In the genomic region with DNA sequence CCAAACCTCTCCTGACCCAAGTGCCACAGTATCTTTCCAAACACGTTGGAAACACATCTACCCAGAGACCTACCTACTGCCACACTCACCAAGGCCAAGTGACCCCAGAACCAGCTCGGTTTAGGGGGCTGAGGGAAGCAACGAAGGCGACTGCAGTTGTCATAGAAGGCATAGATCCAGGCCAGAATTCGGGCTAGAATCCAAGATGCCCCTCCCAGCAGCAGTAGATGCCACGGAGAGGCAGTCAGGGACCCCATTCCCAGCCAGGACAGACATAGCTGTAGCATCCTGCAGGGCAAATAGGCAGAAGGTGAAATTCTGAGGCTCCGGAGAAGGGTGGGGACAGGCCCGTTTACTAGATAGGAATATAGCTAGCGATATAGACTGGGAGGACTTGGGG, we compare ENCODE assay signal across 8 mouse cellular contexts. TPM values are rescaled to one million over a fixed set of nuclear protein-coding genes. Genes with fewer than 3 reads are reported as not detected.
DNase-seq lines count a peak whose midpoint lies in the region; ATAC-seq lines count a peak whose summit lies in the region.

No protein-coding gene starts in this region.

- H3K4me2 ChIP-seq in neural tube, embryonic 11.5 days (ENCODE audit: low read depth) = peak overlapping the region; percentile 32
- peak overlapping the region; percentile 36 for H3K4me2 ChIP-seq in limb, embryonic 11.5 days (ENCODE audit: low read depth, severe bottlenecking)
- peak overlapping the region; percentile 56 for H3K4me2 ChIP-seq in midbrain, embryonic 15.5 days

- peak overlapping the region; percentile 10 for H3K4me3 ChIP-seq in neural tube, embryonic 11.5 days (ENCODE audit: low read depth, low read length)
- H3K4me3 ChIP-seq in erythroblast, embryonic 14.5 days (replicated peaks) = peak overlapping the region; percentile 62
- peak overlapping the region; percentile 26 for H3K4me3 ChIP-seq in limb, embryonic 11.5 days (ENCODE audit: low read depth, low read length)
- H3K4me3 ChIP-seq in midbrain, embryonic 15.5 days = peak overlapping the region; percentile 41

- H3K27me3 ChIP-seq in neural tube, embryonic 11.5 days (ENCODE audit: control insufficient read depth, insufficient read depth, low read length) = no peaks in the 10 kb centered on the region
- no peaks in the 10 kb centered on the region for H3K27me3 ChIP-seq in erythroblast, embryonic 14.5 days (ENCODE audit: control insufficient read depth)
- no peaks in the 10 kb centered on the region for H3K27me3 ChIP-seq in limb, embryonic 11.5 days (ENCODE audit: control insufficient read depth, insufficient read depth, low read length)
- no peaks in the 10 kb centered on the region for H3K27me3 ChIP-seq in midbrain, embryonic 15.5 days (replicated peaks)

- no peak for DNase-seq in neural tube, embryonic 11.5 days (ENCODE audit: low spot score)
- DNase-seq in neural tube, embryonic 10.5 days (ENCODE audit: extremely low spot score, low spot score) = no peak
- DNase-seq in limb, embryonic 11.5 days (ENCODE audit: low spot score) = no peak
- DNase-seq in B cell, adult 2 months = no peak
- DNase-seq in gastrocnemius, adult 18-20 months (ENCODE audit: low spot score) = no peak
- DNase-seq in right cerebral cortex, adult 2 months (ENCODE audit: low spot score in 2 of 2) = no peak

- no peaks in the 10 kb centered on the region for H3K36me3 ChIP-seq in neural tube, embryonic 11.5 days (ENCODE audit: control insufficient read depth, insufficient read depth, low read length)
- no peaks in the 10 kb centered on the region for H3K36me3 ChIP-seq in erythroblast, embryonic 14.5 days (ENCODE audit: control insufficient read depth)
- no peaks in the 10 kb centered on the region for H3K36me3 ChIP-seq in limb, embryonic 11.5 days (ENCODE audit: control insufficient read depth, insufficient read depth, low read length)
- H3K36me3 ChIP-seq in midbrain, embryonic 15.5 days (replicated peaks) = no peaks in the 10 kb centered on the region

- H3K9ac ChIP-seq in neural tube, embryonic 11.5 days (ENCODE audit: low read length) = peak overlapping the region; percentile 29; the same call in 1 of the 2 replicates
- H3K9ac ChIP-seq in limb, embryonic 11.5 days (ENCODE audit: low read length) = peak overlapping the region; percentile 45
- peak overlapping the region; percentile 34; the same call in 1 of the 2 replicates for H3K9ac ChIP-seq in midbrain, embryonic 15.5 days

- H3K27ac ChIP-seq in neural tube, embryonic 11.5 days (ENCODE audit: low read depth, low read length) = no peak overlapping the region
- H3K27ac ChIP-seq in limb, embryonic 11.5 days (replicated peaks; ENCODE audit: low read depth, low read length) = no peak overlapping the region
- peak overlapping the region; percentile 10; the same call in 1 of the 2 replicates for H3K27ac ChIP-seq in midbrain, embryonic 15.5 days

- WGBS in neural tube, embryonic 11.5 days = 68% methylated on average over 9 of the region's 9 CpGs
- WGBS in limb, embryonic 11.5 days = 64% methylated on average over 9 of the region's 9 CpGs
- WGBS in midbrain, embryonic 15.5 days = 65% methylated on average over 9 of the region's 9 CpGs

- ATAC-seq in neural tube, embryonic 11.5 days (ENCODE audit: insufficient read depth, low FRiP score, low TSS enrichment) = no peak
- no peak for ATAC-seq in limb, embryonic 11.5 days (ENCODE audit: insufficient number of reproducible peaks, low FRiP score, low TSS enrichment, low read depth)
- no peak for ATAC-seq in midbrain, embryonic 15.5 days (replicated peaks)

- H3K9me3 ChIP-seq in neural tube, embryonic 11.5 days (ENCODE audit: control insufficient read depth, low read length) = no peaks in the 10 kb centered on the region
- no peaks in the 10 kb centered on the region for H3K9me3 ChIP-seq in erythroblast, embryonic 14.5 days (ENCODE audit: control insufficient read depth, low read length)
- no peaks in the 10 kb centered on the region for H3K9me3 ChIP-seq in limb, embryonic 11.5 days (ENCODE audit: control insufficient read depth, low read length)
- H3K9me3 ChIP-seq in midbrain, embryonic 15.5 days = no peaks in the 10 kb centered on the region

- no peaks in the 10 kb centered on the region for H3K4me1 ChIP-seq in neural tube, embryonic 11.5 days (ENCODE audit: control insufficient read depth, insufficient read depth, low read length)
- peaks cover 16% of the 10 kb centered on the region for H3K4me1 ChIP-seq in erythroblast, embryonic 14.5 days (ENCODE audit: control insufficient read depth)
- H3K4me1 ChIP-seq in limb, embryonic 11.5 days (ENCODE audit: control insufficient read depth, insufficient read depth, low read length) = no peaks in the 10 kb centered on the region
- H3K4me1 ChIP-seq in midbrain, embryonic 15.5 days = peaks cover 6% of the 10 kb centered on the region; the same call in 1 of the 2 replicates

RNA-seq across cellular contexts. Expression of gene Cyp4f13, which starts 0.5 kb away (rescaled TPM):
- polyA plus RNA-seq in neural tube, embryonic 11.5 days (2014; fragmentation: Nextera tagmentation; extraction: Ambion mirVana) = 2.6 and 3.0 TPM in 2 replicates
- polyA plus RNA-seq in erythroblast, embryonic 14.5 days (2012) = 0.19 and 0.49 TPM in 2 replicates
- polyA plus RNA-seq in limb, embryonic 11.5 days (2014; fragmentation: Nextera tagmentation; extraction: Ambion mirVana) = 2.7 and 4.1 TPM in 2 replicates
- 7.7 and 8.7 TPM in 2 replicates for polyA plus RNA-seq in midbrain, embryonic 15.5 days (2015; fragmentation: Nextera tagmentation; extraction: Ambion mirVana)
- total RNA-seq in gastrocnemius, adult 18-20 months (2021) = 1 to 10 TPM; 5.9 to 7.7 TPM

RNA-seq across cellular contexts. Expression of gene Zfp472, which starts 18.9 kb away (rescaled TPM):
- polyA plus RNA-seq in neural tube, embryonic 11.5 days (2014; fragmentation: Nextera tagmentation; extraction: Ambion mirVana) = 13.1 and 13.7 TPM in 2 replicates
- polyA plus RNA-seq in erythroblast, embryonic 14.5 days (2012) = 0.02 and 0.04 TPM in 2 replicates
- 14.0 and 14.5 TPM in 2 replicates for polyA plus RNA-seq in limb, embryonic 11.5 days (2014; fragmentation: Nextera tagmentation; extraction: Ambion mirVana)
- polyA plus RNA-seq in midbrain, embryonic 15.5 days (2015; fragmentation: Nextera tagmentation; extraction: Ambion mirVana) = 8.1 and 8.4 TPM in 2 replicates
- total RNA-seq in gastrocnemius, adult 18-20 months (2021) = 1 to 10 TPM; 1.6 to 1.7 TPM

RNA-seq across cellular contexts. Expression of gene Cyp4f14, which starts 29.6 kb away (rescaled TPM):
- not detected in 2 replicates for polyA plus RNA-seq in neural tube, embryonic 11.5 days (2014; fragmentation: Nextera tagmentation; extraction: Ambion mirVana)
- polyA plus RNA-seq in erythroblast, embryonic 14.5 days (2012) = not detected in 2 replicates
- polyA plus RNA-seq in limb, embryonic 11.5 days (2014; fragmentation: Nextera tagmentation; extraction: Ambion mirVana) = 0.09 TPM in 1 of 2 replicates, not detected in the other
- polyA plus RNA-seq in midbrain, embryonic 15.5 days (2015; fragmentation: Nextera tagmentation; extraction: Ambion mirVana) = 0.10 and 0.18 TPM in 2 replicates
- under 1 TPM in 1 of 2 experiments, not detected in 1; 0.59 TPM for total RNA-seq in gastrocnemius, adult 18-20 months (2021)

RNA-seq across cellular contexts. Expression of gene Zfp952, which starts 46.2 kb away (rescaled TPM):
- polyA plus RNA-seq in neural tube, embryonic 11.5 days (2014; fragmentation: Nextera tagmentation; extraction: Ambion mirVana) = 16.8 and 18.6 TPM in 2 replicates
- 0.02 and 0.03 TPM in 2 replicates for polyA plus RNA-seq in erythroblast, embryonic 14.5 days (2012)
- 15.5 TPM in 2 replicates for polyA plus RNA-seq in limb, embryonic 11.5 days (2014; fragmentation: Nextera tagmentation; extraction: Ambion mirVana)
- 23.6 and 24.0 TPM in 2 replicates for polyA plus RNA-seq in midbrain, embryonic 15.5 days (2015; fragmentation: Nextera tagmentation; extraction: Ambion mirVana)
- total RNA-seq in gastrocnemius, adult 18-20 months (2021) = 1 to 10 TPM; 3.6 to 4.2 TPM

RNA-seq across cellular contexts. Expression of gene Zfp870, which starts 55.3 kb away (rescaled TPM):
- 9.0 and 9.8 TPM in 2 replicates for polyA plus RNA-seq in neural tube, embryonic 11.5 days (2014; fragmentation: Nextera tagmentation; extraction: Ambion mirVana)
- 0.01 TPM in 1 of 2 replicates, not detected in the other for polyA plus RNA-seq in erythroblast, embryonic 14.5 days (2012)
- 8.4 and 9.8 TPM in 2 replicates for polyA plus RNA-seq in limb, embryonic 11.5 days (2014; fragmentation: Nextera tagmentation; extraction: Ambion mirVana)
- polyA plus RNA-seq in midbrain, embryonic 15.5 days (2015; fragmentation: Nextera tagmentation; extraction: Ambion mirVana) = 7.4 and 7.9 TPM in 2 replicates
- 1 to 10 TPM; 4.8 to 5.7 TPM for total RNA-seq in gastrocnemius, adult 18-20 months (2021)

Comparison
In these comparisons a context has a peak if more than half of its experiments do, and no peak if none do; other contexts are left out.
1. H3K4me3 ChIP-seq: peak in every context shown above with its lines; median percentile 62 in erythroblast, embryonic 14.5 days; 41 in midbrain, embryonic 15.5 days; 26 in limb, embryonic 11.5 days; 10 in neural tube, embryonic 11.5 days.